Mouse (Mus musculus) left cerebral cortex, adult 9 months (tissue): ENCODE measurements around the gene Scap.
"Not testable (repeated sequence)": the region's sequence is repeated elsewhere in the genome, so short reads cannot be mapped to it uniquely, and the experiment has no call there.

Experiments used
- DNase-seq, 2 experiments: peaks; one replicate each; pipeline ENCODE4 v3.0.0; 2022; ENCODE audit warnings: low spot score in 2 of 2

The Scap gene

GRCm38 (mm10) chr9:110381292-110381691 lies 48.2 kb downstream of the Scap start:
- no peak for DNase-seq

- no peak for DNase-seq
Measured at GRCm38 (mm10) chr9:110384369-110384929, 51.4 kb downstream of the Scap start.

GRCm38 (mm10) chr9:110388011-110388410 lies 54.9 kb downstream of the Scap start:
- no peak for DNase-seq

- DNase-seq, result no peak
Measured at GRCm38 (mm10) chr9:110390843-110391242, 57.8 kb downstream of the Scap start.

GRCm38 (mm10) chr9:110393295-110393694 lies 60.2 kb downstream of the Scap start:
- no peak for DNase-seq

GRCm38 (mm10) chr9:110400650-110401049 lies 67.6 kb downstream of the Scap start:
- no peak for DNase-seq

- no peak for DNase-seq
Measured at GRCm38 (mm10) chr9:110402731-110403130, 69.6 kb downstream of the Scap start.

- not testable (repeated sequence) for DNase-seq
Measured at GRCm38 (mm10) chr9:110403240-110403639, 70.2 kb downstream of the Scap start.

GRCm38 (mm10) chr9:110407311-110408098 lies 74.4 kb downstream of the Scap start:
- peak in 1 of 2 experiments; percentile 30 for DNase-seq

GRCm38 (mm10) chr9:110408099-110408773 lies 75.1 kb downstream of the Scap start, which contains the start of gene Ptpn23:
Gene Ptpn23 (minus strand): TSS chr9:110408213.
- DNase-seq, result peak; percentile 85 to 92

GRCm38 (mm10) chr9:110410908-110411887 lies 78.1 kb downstream of the Scap start:
- peak in 1 of 2 experiments; percentile 84 for DNase-seq

- DNase-seq, result no peak
Measured at GRCm38 (mm10) chr9:110412926-110413325, 79.8 kb downstream of the Scap start.

GRCm38 (mm10) chr9:110413785-110414184 lies 80.7 kb downstream of the Scap start:
- DNase-seq, result no peak

GRCm38 (mm10) chr9:110419511-110420112 lies 86.5 kb downstream of the Scap start, which contains the start of gene Ngp:
Gene Ngp (plus strand): TSS chr9:110419747.
- no peak for DNase-seq

GRCm38 (mm10) chr9:110431241-110431640 lies 98.2 kb downstream of the Scap start:
- DNase-seq, result peak; percentile 47 to 63

- no peak for DNase-seq
Measured at GRCm38 (mm10) chr9:110433045-110433444, 100.0 kb downstream of the Scap start.
